Mouse (Mus musculus) urinary bladder, postnatal 14 days (tissue): Measurements from ENCODE around the gene Ikzf4.

Source experiments
- DNase-seq: peaks from one replicate; pipeline ENCODE4 v3.0.0; 2021; ENCODE audit warnings: low spot score

Gene Ikzf4

GRCm38 (mm10) chr10:128612433-128613153 lies 33.2 kb downstream of the Ikzf4 start:
- DNase-seq: peak; percentile 76

DNA sequence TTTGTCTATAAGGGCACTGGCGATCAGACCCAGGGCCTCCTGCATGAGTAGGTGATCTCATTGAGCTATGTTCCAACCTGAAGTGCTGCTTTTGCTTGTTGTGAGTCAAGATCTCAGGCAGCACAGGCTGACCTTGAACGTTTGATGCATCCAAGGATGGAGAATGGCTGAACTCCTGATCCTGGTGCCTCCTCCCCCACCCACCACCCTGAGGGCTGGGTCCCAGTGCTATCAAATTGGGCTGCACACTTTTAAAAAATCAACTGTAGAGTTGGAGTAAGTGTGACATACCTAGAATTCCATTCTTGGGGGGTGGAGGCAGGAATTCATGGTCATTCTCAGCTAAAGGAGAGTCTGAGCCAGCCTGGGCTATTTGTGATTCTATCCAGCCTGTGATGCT lies 39.3 kb downstream of the Ikzf4 start:
- DNase-seq: no peak

- DNase-seq: no peak
These were observed 43.2 kb downstream of the Ikzf4 start for GRCm38 (mm10) chr10:128602470-128603128.

DNA sequence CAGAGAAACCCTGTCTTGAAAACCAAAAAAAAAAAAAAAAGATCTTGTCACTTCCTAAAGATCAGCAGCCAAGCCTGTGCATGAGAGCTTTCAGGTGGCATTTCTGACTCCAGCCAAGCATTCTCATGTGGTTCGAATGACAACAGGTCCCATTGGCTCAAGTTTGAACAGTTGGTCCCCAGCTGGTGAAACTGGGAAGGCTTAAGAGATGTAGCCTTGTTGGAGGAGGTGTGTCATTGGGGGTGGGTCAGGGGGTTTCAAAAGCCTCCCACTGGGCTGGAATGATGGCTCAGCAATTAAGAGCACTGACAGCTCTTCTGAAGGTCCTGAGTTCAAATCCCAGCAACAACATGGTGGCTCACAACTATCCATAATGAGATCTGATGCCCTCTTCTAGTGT lies 44.3 kb downstream of the Ikzf4 start:
- DNase-seq: no peak

DNA sequence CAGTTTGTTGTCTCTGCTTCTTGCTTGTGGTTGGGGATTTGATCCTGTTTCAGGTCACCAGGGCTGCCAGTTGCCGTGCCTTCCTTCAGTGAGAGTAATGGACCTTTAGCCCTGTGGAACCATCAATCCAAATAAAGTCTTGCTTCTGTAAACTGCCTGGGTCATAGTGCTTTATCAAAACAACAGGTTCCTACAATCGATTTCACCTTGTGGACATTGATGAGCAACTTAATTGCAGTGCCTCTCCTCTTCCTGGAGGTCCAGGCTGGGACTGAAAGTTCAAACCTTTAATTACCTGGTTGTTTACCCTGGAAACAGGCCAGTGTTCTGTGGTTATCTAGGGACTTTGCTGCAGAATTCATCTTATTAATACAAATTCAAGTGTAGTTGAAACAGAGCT lies 47.3 kb downstream of the Ikzf4 start:
- DNase-seq: no peak

GRCm38 (mm10) chr10:128592797-128593196 lies 53.0 kb downstream of the Ikzf4 start:
- DNase-seq: no peak

- no peak for DNase-seq
These were observed 54.4 kb downstream of the Ikzf4 start for GRCm38 (mm10) chr10:128591436-128591835.

- DNase-seq: peak; percentile 73
These were observed 55.5 kb downstream of the Ikzf4 start for GRCm38 (mm10) chr10:128590193-128590690.

DNA sequence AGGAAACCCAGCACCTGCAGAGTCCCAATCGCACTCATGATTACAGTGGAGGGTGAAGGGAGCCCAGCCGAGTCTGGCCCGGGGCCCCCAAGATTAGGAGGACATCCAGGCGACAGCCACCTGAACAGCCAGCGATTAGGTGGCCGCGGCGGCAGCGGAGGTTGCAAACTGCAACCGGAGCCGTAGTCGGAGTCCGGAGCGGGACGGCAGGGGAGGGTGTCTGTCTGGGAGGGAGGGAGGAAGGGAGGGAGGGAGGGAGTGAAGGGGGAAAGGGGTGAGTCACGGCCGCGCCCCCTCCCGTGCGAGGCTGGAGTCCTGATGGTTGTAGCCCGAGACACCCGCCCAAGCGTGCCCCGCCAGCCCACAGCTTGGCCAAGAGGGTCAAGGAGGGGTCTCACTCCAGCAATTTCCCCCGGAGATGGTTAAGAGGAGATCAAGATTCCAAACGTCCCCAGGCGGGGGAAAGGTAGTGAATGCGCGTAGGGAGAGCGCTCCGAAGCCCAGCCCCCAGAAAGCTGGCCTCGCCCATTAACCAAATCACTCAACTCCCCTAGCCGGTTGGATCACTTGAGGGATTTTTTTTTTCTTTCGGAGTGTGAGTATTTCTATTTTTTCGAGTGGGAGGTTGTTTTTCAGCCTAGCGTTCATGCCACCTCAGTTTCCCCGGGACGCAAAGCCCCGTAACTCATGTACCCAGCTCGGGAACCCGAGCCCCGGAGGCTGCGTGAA lies 56.2 kb downstream of the Ikzf4 start, which contains the start of gene Erbb3:
Erbb3 (minus strand) TSS at position 189 of the 729 bp plus-strand sequence.
- DNase-seq: peak; percentile 80

DNA sequence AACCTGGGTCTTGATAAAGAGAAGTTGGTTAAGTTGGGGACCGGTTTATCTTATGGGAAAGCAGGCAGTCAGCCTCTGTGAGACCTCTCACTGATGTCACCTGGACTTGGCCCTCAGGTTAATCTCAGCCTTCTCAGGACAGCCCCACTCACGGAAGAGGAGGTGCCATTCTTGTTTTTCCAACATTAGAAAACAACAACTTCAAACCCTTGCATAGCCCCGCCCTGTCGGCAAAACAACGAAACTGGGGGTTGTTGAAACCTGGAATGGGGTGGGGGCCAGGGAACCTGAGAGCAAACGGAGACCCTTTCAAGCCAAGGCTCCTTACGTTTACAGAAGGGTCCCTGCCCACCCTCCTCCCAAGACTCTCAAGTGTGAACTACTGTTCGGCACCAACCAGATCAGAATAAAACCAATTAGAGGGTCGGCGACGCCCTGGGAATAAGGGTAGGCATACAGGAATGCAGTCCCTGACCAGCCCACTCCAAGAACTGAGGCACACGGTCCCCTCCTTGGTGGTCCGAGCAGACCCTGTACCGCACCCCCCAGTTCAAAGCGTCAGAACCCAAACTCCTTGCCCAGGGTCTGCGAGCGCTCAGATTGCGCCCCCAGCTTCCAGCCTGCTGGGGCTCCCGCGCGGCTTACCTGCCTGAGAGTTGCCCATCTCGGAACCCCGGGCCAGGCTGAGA lies 56.9 kb downstream of the Ikzf4 start:
- no peak for DNase-seq

- DNase-seq: no peak
These were observed 57.7 kb downstream of the Ikzf4 start for GRCm38 (mm10) chr10:128588136-128588535.

DNA sequence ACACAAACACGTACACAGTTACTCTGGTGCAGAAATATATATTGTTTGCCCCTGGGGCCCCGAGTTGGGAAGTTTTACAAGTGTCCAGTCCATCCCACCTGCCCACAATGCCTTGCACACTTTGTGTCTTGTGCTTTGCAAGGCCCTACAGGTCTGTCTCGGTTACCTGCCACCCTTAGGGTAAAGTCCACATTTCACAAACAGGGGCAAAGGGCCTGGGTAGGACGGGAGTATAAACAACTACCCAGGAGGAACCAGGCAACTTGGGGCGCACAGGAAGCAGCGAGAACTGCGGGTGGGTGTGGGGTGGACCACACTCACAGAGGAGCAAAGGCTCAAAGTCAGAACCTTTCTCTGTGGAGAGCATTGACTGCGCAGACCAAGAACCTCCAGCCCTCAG lies 58.1 kb downstream of the Ikzf4 start:
- DNase-seq: no peak

- DNase-seq: no peak
These were observed 58.7 kb downstream of the Ikzf4 start for GRCm38 (mm10) chr10:128587120-128587519.

DNA sequence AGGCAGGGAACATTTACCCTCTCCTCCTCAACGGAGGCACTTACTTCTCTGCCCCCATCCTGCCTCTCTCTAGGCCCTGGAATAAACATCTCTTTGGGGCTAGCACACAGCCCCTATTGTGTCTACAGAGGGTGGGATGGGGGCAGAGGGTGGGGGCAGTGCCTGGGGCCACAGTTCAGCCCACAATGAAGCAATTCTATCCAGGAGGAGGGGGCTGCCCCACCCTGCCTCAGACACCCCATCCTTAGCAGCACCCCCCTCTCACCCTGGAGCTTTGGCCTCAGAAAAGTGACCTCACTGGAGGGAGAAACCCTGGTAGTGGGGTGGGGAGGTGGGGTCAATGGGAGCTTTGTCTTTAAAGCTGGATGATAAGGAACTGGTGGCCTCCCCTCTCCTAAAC lies 59.2 kb downstream of the Ikzf4 start:
- DNase-seq: no peak

DNA sequence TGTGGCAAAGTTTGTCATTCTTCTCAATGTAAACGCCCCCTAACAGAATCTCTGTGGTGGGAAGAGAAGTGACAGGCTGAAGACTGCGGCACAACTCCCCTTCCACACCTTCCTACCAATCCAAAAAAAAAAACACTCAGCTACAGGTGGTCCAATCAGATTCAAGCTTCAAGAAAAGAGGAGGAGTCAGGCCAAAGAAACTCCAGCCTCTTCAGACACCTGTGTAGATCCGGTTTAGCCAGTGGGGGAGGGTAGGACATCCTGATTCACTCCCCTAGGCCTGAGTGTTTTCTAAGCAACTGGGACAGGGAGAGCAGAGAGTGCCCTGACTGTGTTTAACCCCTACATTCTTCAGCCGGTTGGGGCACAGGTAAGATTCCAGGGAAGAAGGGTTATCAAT lies 61.4 kb downstream of the Ikzf4 start:
- DNase-seq: peak; percentile 88

DNA sequence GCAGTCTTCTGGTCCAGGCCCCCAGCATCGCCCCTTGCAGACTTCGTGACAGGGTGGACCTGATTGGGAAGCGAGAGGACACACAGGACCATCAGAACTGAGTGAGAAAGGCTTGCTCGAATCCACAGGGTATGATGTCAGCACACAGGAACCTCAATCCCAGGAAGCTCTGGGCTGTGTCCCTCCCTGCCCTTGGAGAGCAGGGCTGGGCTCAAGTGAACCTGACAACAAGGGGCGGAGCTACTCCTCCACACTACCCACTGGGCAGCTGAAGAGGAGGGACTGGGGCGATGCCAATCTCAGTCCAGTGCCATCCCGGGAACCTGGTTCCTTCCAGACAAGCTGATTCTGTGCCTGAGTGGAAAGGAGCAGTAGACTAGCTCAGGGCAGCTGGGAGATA lies 62.1 kb downstream of the Ikzf4 start:
- peak; percentile 73 for DNase-seq
